Mouse (Mus musculus): ENCODE results near the gene Lama4. TPM values are rescaled to one million over a fixed set of nuclear protein-coding genes. Genes with fewer than 3 reads are reported as not detected.

The Lama4 gene
- polyA plus RNA-seq, 1 experiment from 2014 or later: 22.3 TPM

DNA sequence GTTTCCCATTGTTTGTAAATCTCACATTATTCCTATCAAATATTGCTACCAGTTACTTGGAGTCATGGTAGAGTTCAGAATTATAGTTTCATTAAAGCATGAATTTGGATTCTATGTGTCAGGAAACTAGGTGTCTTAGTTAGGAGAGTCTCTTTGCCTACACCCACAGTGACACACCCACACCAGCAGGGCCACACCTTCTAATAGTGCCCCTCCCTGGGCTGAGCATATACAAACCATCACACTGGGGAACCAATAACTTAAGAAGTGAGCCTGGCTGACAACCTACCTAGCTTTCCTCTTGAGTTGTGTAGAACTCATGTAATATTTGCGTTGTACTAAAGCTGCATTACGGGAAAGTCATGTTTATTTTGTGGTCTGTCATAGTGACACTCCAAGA, 176.1 kb downstream of the Lama4 start:
- Histone ChIP-seq H3K4me3 (no peak overlapping the region), H3K36me3 (peaks cover 54% of the 10 kb centered on the region), H3K4me1 (replicated peaks) (peaks cover 6% of the 10 kb centered on the region), H3K9ac (no peak overlapping the region), H3K9me3 (no peaks in the 10 kb centered on the region), H3K27me3 (no peaks in the 10 kb centered on the region), H3K27ac (no peak overlapping the region), H3K4me2 (no peak overlapping the region)
- no peak for ATAC-seq (ENCODE audit: low FRiP score)
- 92% methylated on average over 2 of the region's 2 CpGs for WGBS

- Histone ChIP-seq H3K9ac (no peak overlapping the region), H3K4me3 (no peak overlapping the region), H3K4me1 (replicated peaks) (no peaks in the 10 kb centered on the region), H3K9me3 (no peaks in the 10 kb centered on the region), H3K27ac (no peak overlapping the region), H3K4me2 (no peak overlapping the region), H3K36me3 (peaks cover 51% of the 10 kb centered on the region), H3K27me3 (no peaks in the 10 kb centered on the region)
- no peak for ATAC-seq (ENCODE audit: low FRiP score)
- 56% methylated on average over 12 of the region's 12 CpGs for WGBS
Measured at GRCm38 (mm10) chr10:39142216-39142615, 176.9 kb downstream of the Lama4 start.

DNA sequence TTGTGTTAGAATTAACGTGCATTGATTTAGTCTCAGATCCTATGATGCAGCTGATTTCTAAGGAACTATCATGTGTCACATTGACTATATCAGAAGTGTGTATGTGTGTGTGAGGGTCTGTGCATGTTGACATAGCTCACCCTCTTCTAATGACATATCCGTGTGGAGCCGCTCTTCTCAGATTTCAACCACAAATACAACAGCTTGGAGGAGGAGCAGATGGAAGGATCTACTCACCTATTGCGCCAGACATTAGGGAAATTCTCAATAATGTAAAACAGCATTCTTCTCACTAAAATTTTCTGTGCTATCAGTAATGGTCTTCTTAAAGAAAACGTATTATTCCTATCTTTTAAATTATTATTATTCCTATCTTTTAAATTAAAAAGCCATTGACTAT, 191.4 kb downstream of the Lama4 start:
- H3K27ac ChIP-seq: no peak overlapping the region
- no peak overlapping the region for H3K4me3 ChIP-seq
- H3K36me3 ChIP-seq: no peaks in the 10 kb centered on the region
- no peak for ATAC-seq (ENCODE audit: low FRiP score)
- no peaks in the 10 kb centered on the region for H3K4me1 ChIP-seq (replicated peaks)
- no peaks in the 10 kb centered on the region for H3K27me3 ChIP-seq
- H3K4me2 ChIP-seq: no peak overlapping the region
- H3K9ac ChIP-seq: no peak overlapping the region
- WGBS: 89% methylated on average over 5 of the region's 5 CpGs
- no peaks in the 10 kb centered on the region for H3K9me3 ChIP-seq

DNA sequence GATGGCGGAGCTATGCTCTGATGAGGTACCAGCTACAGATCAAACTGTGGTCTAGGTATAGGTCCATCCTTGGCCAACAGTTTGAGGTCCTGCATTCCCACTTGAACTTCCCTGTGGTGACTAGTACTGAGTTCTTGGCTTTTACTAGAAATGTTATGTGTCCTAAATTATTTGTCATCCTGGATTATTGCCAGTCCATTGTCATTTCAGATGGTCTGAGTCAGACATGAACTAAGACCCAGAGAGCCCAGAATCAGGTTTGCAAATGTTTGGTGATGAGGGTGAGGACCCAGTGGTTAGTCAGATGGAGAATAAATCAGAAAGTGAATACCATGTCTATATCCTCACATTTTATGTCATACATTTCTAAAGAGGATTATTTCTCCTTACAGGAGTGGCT, 192.0 kb downstream of the Lama4 start:
- Histone ChIP-seq H3K4me1 (replicated peaks) (no peaks in the 10 kb centered on the region), H3K27ac (no peak overlapping the region), H3K9ac (no peak overlapping the region), H3K4me3 (no peak overlapping the region), H3K4me2 (no peak overlapping the region), H3K36me3 (no peaks in the 10 kb centered on the region), H3K9me3 (no peaks in the 10 kb centered on the region), H3K27me3 (no peaks in the 10 kb centered on the region)
- 100% methylated on average over 1 of the region's 1 CpGs for WGBS
- ATAC-seq (ENCODE audit: low FRiP score): no peak

DNA sequence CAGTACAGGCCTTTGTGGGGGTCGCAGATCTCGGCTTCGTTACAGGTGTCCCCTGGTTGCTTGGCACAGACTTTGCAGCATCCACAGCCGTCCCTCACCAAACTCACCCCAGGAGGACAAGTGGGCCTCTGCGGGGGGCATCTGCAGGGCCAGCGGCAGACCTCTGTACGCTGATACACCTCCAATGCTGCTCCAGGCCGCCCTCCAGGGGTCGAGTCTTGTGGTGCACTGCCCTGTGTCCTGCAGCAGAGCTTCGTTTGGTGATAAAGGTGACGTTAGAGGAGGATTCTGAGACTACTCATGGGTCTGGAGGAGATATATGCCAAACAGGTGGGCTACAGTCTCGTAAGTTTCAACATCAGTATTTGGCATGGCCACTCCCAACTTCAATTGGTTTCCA, 193.0 kb downstream of the Lama4 start:
- no peaks in the 10 kb centered on the region for H3K36me3 ChIP-seq
- WGBS: 59% methylated on average over 12 of the region's 12 CpGs
- H3K27me3 ChIP-seq: no peaks in the 10 kb centered on the region

More for the DNA sequence above, 193.0 kb downstream of the Lama4 start:
- H3K9me3 ChIP-seq: no peaks in the 10 kb centered on the region
- H3K4me2 ChIP-seq: no peak overlapping the region
- H3K4me1 ChIP-seq (replicated peaks): 0 out of 2 replicates have a peak, but pooled peaks cover 6% of the 10 kb centered on the region
- no peak overlapping the region for H3K9ac ChIP-seq
- H3K27ac ChIP-seq: no peak overlapping the region
- no peak for ATAC-seq (ENCODE audit: low FRiP score)
- no peak overlapping the region for H3K4me3 ChIP-seq

Other genes starting within 250 kb of the Lama4 start
- not detected in 2 replicates for gene Rfpl4b, start 143.7 kb upstream of the Lama4 start, polyA plus RNA-seq (2015; fragmentation: Nextera tagmentation; extraction: Ambion mirVana)
- 32.7 and 34.8 TPM in 2 replicates for gene Fam229b, start 168.4 kb downstream of the Lama4 start, polyA plus RNA-seq (2015; fragmentation: Nextera tagmentation; extraction: Ambion mirVana)
- 9.6 and 10.4 TPM in 2 replicates for gene Tube1, start 168.5 kb downstream of the Lama4 start, polyA plus RNA-seq (2015; fragmentation: Nextera tagmentation; extraction: Ambion mirVana)
- gene Ccn6, start 198.3 kb downstream of the Lama4 start, polyA plus RNA-seq (2015; fragmentation: Nextera tagmentation; extraction: Ambion mirVana): 0.41 and 0.44 TPM in 2 replicates